Mouse (Mus musculus): ENCODE results near the gene Gm44511.
"Not testable (repeated sequence)": the region's sequence is repeated elsewhere in the genome, so short reads cannot be mapped to it uniquely, and the experiment has no call there.

Gm44511 gene

DNA sequence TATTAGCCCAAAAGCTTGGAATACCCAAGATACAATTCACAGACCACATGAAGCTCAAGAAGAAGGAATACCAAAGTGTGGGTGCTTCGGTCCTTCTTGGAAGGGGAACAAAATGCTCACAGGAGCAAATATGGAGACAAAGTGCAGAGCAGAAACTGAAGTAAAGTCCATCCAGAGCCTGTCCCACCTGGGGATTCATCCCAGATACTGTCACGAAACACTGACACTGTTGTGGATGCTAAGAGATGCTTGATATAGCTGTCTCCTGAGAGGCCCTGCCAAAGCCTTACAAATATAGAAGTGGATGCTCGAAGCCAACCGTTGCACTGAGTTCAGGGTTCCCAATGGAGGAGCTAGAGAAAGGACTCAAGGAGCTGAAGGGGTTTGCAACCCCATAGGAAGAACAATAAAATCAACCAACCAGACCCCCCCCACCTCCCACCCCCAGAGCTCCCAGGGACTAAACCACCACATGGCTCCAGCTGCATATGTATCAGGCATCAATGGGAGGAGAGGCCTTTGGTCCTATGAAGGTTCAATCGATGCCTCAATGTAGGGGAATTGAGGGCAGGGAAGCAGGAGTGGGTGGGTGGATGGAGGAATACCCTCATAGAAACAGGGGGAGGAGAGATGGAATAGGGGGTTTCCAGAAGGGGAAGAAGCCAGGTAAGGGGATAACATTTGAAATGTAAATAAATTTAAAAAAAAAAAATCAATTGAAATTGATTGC, 66.7 kb downstream of the Gm44511 start:
- no peak for DNase-seq

DNA sequence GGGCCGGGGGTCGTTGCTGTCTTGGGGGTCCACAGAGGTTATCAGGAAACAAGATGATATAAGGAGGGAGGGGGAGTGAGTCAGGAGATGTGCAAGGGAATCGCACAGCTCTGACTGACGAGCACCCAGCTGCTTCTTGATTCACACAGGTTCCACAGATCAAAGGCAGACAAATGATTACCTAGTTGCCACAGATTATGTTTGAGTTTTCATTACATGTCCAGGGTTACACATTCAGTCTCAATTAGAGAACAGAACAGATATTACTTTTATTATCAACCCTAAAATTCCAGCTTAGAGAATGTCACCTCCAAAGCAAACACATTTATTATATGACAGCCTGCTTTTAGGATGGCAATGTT, 70.7 kb downstream of the Gm44511 start:
- not testable (repeated sequence) for DNase-seq

DNA sequence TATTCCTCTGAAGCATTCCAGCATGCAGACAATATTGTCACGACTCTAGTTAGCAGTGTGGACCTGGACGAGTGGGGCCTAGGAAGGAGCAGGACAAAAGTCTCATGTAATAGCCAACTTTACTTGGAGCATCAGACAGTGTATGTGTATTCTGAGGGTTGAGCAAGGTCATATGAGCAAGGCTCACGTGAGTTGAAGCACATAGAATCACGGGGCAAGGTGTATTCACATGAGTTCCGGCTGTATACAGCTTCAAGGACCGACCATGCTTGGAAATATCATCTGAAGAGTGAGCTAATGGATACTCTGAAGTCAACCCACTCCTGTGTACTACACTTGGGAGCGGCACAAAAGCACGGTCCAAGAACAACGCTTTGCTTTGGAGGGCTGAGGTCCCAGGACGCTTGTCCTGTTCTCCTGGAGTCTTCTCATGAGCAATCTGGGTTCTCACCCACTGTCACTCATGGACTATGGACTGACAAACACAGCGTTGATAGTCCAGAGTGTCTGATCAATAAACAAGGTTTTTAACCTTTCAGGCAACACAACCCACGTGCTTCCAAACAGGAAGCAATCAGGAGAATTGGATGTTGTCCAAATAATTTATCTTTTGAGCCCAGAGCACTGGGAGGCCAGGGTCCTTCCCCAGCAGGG, 71.2 kb downstream of the Gm44511 start:
- not testable (repeated sequence) for DNase-seq

DNA sequence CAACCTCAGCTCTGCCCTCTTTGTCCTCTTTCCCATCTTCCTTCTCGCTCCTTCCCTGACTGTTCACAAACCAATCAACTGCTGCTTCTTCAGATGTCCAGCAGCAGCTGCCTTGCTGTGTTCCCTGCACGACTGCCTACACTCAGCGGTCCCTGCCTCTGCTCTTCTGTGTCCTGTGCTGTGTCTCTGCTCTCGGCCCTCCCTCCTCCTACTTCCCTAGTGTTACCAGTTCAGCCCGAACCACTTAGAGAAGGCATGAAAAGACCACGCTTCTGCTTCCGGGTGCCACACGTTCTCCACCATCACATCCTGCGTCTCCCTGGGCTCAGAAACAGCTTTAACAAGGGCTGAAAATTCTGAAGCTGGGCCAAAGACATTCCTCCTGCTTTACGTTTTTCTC, 71.8 kb downstream of the Gm44511 start:
- not testable (repeated sequence) for DNase-seq

DNA sequence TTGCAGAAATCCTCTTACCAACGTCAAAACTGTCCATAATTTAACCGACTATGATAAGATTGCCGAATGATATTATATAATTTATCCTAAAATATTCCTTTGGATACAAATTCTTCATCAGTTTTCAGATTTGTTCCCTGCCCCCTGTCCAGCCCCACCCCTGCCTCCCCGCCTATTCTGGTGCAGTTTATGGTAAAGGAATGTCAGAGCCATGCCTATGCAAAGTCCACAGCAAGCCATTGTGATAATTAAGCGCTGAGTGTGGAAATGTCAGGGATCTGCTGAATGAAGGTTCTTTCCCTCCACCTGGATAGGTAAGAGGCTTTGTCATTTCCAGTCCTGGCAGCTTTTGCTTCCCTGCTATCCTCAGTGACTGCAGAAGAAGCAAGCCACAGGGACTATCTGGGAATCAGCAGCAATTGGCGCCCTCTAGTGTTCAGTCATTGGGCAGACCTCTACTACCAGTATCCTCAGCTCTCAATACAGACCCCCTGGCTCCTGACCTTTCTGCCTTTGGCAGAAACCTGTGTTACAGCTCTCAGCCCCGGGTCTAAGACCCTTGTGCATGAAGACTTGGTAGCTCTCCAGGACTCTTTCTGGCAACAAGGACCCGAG, 72.4 kb downstream of the Gm44511 start:
- DNase-seq, result peak; percentile 79 to 85

GRCm38 (mm10) chr6:128747006-128747405, 79.1 kb downstream of the Gm44511 start:
- DNase-seq, result not testable (repeated sequence)

GRCm38 (mm10) chr6:128737445-128737844, 88.7 kb downstream of the Gm44511 start:
- DNase-seq, result no peak

DNA sequence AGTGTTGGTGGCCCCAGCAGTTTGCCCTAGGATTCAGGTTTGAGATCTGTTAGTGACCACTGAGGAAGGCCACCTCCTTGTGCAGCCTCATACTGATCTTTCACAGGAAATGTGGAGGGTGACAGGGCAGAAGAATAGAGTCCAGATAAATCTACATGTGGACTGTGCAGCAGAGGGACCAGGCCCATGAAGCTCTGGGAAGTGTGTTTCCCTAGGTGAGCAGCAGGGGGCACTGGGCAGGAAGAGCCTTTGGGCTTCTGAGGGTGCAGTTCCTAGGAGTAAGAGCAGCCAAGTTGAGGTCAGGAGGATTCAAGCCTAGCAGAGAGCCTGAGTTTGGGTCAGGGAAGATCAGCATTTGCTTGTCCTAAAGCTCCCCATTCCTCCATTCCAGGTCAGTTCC, 90.0 kb downstream of the Gm44511 start:
- DNase-seq, result peak in 1 of 2 experiments; percentile 38

- no peak for DNase-seq
Measured at GRCm38 (mm10) chr6:128734896-128735295, 91.2 kb downstream of the Gm44511 start.

DNA sequence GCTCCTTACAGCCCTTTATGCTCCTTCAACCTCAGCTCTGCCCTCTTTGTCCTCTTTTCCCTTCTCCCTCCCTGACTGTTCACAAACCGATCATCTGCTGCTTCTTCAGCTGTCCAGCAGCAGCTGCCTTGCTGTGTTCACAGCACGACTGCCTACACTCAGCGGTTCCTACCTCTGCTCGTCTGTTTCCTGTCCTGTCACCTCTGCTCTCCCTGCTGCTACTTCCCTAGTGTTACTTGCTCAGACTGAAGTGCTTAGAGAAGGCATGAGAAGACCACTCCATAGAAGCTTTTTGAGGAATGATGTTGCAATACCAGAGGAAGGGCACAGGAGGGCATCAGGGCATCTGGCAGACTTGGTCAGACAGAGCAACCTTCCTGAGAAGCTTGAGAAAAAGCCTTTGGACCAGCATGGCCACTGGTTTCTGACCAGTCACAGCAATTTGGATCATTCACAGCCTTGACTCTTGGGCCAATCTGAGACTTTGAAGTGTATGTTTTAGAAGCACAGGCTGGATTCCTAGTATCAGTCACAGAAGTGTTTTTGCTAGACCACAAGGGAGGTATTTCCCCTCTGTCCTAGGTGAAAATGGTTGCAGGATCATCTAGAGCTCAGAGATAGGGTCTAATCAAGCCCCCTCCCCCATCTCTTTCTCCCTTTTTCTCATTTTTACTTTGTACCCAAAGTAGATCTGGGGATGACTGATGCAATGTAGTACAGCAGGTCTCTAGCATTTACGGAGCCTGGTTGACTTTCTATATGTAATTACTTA, 92.0 kb downstream of the Gm44511 start:
- DNase-seq, result no peak

DNA sequence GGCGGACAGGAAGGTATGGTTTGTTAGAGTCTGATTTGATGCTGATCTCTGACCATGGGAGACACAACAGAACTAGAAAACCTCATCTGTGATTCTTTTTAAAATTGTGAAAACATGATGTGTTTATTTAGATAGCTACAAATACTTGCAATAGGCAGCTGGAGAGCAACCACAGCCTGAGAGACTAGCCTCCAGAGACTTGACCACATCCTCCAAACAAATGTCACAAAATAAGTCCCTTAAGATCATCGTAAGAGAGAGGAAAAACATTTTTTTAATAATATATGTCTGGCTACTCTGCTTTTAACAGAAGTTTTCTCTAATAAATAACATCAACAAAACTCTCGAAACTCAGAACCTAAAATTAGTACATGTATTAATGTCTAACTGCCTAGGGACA, 94.1 kb downstream of the Gm44511 start:
- no peak for DNase-seq
